Comparison of ENCODE assay signal across 8 mouse cellular contexts in the genomic region with DNA sequence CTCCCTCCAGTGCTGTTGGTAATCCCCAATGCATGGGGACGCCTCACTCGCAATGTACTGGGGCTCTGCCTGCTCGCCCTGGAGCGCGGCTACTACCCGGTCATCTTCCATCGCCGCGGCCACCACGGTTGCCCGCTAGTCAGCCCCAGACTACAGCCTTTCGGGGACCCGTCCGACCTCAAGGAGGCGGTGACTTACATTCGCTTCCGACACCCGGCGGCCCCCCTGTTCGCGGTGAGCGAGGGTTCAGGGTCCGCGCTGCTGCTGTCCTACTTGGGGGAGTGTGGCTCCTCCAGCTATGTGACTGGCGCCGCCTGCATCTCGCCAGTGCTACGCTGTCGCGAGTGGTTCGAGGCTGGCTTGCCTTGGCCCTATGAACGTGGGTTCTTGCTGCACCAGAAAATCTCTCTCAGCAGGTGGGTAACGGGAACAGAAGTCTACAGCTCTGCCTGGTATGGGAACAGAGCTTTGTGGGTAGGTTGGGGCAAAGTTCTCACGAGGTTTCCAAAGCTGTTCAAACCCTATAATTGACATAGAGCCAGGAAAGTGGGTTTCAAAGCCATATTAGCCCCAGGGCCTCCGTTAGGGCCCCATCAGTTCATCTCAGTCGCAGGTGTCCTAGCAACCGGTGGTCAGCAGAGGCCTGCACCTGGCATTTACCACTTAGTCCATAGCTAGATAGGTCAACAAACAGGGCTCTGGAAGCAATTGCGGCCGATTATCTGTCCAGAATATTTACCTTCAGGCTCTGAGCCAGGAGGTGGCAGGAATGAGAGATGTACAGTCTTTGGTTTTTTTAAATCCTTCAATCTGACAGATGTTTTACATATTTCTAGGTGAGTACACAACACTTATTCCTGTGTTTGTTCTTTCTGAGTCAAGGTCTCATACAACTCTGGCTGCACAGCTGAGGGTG. TPM values are rescaled to one million over a fixed set of nuclear protein-coding genes. Genes with fewer than 3 reads are reported as not detected.
DNase-seq lines count a peak whose midpoint lies in the region; ATAC-seq and TF ChIP-seq lines count a peak whose summit lies in the region.

Gene Trp53i13, minus strand, starts transcription at position 344 of the 916 bp plus-strand sequence.

- H3K4me2 ChIP-seq in forebrain, embryonic 11.5 days (ENCODE audit: low read depth, low read length, severe bottlenecking), result peak within 1 kb of the TSS; percentile 92
- peak within 1 kb of the TSS; percentile 98 for H3K4me2 ChIP-seq in intestine, embryonic 15.5 days (replicated peaks)
- H3K4me2 ChIP-seq in midbrain, embryonic 12.5 days (replicated peaks), result peak within 1 kb of the TSS; percentile 93

- 5% methylated on average over 39 of the region's 39 CpGs for WGBS in forebrain, embryonic 11.5 days
- 9% methylated on average over 39 of the region's 39 CpGs for WGBS in intestine, embryonic 15.5 days
- WGBS in midbrain, embryonic 12.5 days, result 6% methylated on average over 39 of the region's 39 CpGs

- DNase-seq in embryo, embryonic 10.5 days (ENCODE audit: low spot score), result peak; percentile 39
- DNase-seq in embryo, embryonic 9.5 days (ENCODE audit: extremely low spot score), result no peak
- DNase-seq in ES-E14 (ENCODE audit: low read depth, low spot score) (no peak), adipocyte (ENCODE audit: low spot score) (no peak)
- DNase-seq in forebrain, embryonic 11.5 days (ENCODE audit: low spot score), result no peak
- DNase-seq in left cerebral cortex, postnatal 4 days, result no peak

- peaks cover 2 to 10% of the 10 kb centered on the region in 2 experiments for H3K4me1 ChIP-seq in ES-E14 (ENCODE audit: control insufficient read depth in 2 of 2, insufficient read depth in 2 of 2, low read length in 2 of 2, poor library complexity in 1 of 2)
- H3K4me1 ChIP-seq in forebrain, embryonic 11.5 days (replicated peaks; ENCODE audit: control insufficient read depth, insufficient read depth, low read length), result peaks cover 26% of the 10 kb centered on the region
- peaks cover 30% of the 10 kb centered on the region for H3K4me1 ChIP-seq in intestine, embryonic 15.5 days (replicated peaks)
- peaks cover 54% of the 10 kb centered on the region for H3K4me1 ChIP-seq in midbrain, embryonic 12.5 days

- peaks cover 9% of the 10 kb centered on the region for H3K27me3 ChIP-seq in forebrain, embryonic 11.5 days (ENCODE audit: control insufficient read depth, insufficient read depth, low read length)
- H3K27me3 ChIP-seq in intestine, embryonic 15.5 days (replicated peaks), result peaks cover 8% of the 10 kb centered on the region; the same call in 1 of the 2 replicates
- peaks cover 53% of the 10 kb centered on the region for H3K27me3 ChIP-seq in midbrain, embryonic 12.5 days

- no peaks in the 10 kb centered on the region for H3K36me3 ChIP-seq in ES-E14 (ENCODE audit: control insufficient read depth, insufficient read depth, low read length, poor library complexity, severe bottlenecking)
- H3K36me3 ChIP-seq in forebrain, embryonic 11.5 days (ENCODE audit: control insufficient read depth, insufficient read depth, low read length), result no peaks in the 10 kb centered on the region
- H3K36me3 ChIP-seq in intestine, embryonic 15.5 days, result no peaks in the 10 kb centered on the region
- no peaks in the 10 kb centered on the region for H3K36me3 ChIP-seq in midbrain, embryonic 12.5 days

- intact Hi-C loops in left cerebral cortex, postnatal 4 days (cut with DNase I), result no loop called here

- H3K4me3 ChIP-seq in ES-E14 (ENCODE audit: insufficient read depth in 1 of 2, low read depth in 1 of 2, low read length in 2 of 2, poor library complexity in 1 of 2, severe bottlenecking in 1 of 2), result peak within 1 kb of the TSS; percentile 66 to 69
- H3K4me3 ChIP-seq in forebrain, embryonic 11.5 days (ENCODE audit: low read depth, low read length), result peak within 1 kb of the TSS; percentile 44
- H3K4me3 ChIP-seq in intestine, embryonic 15.5 days (replicated peaks), result peak within 1 kb of the TSS; percentile 51
- peak within 1 kb of the TSS; percentile 62 for H3K4me3 ChIP-seq in midbrain, embryonic 12.5 days

- in situ Hi-C loops in ES-E14 (cut with MboI; ENCODE audit: low sequenced_read_pairs in 2 of 2, unreplicated experiment in 2 of 2), result no loop called here

- peak; percentile 3; the same call in 1 of the 2 replicates for ATAC-seq in forebrain, embryonic 11.5 days (replicated peaks; ENCODE audit: low FRiP score)
- no peak for ATAC-seq in intestine, embryonic 15.5 days
- ATAC-seq in midbrain, embryonic 12.5 days (ENCODE audit: low FRiP score, low read depth), result peak; percentile 3; the same call in 1 of the 2 replicates

- H3K9me3 ChIP-seq in ES-E14 (ENCODE audit: control insufficient read depth, insufficient read depth, low read depth, low read length), result no peaks in the 10 kb centered on the region
- H3K9me3 ChIP-seq in forebrain, embryonic 11.5 days (ENCODE audit: control insufficient read depth, low read length), result no peaks in the 10 kb centered on the region
- H3K9me3 ChIP-seq in intestine, embryonic 15.5 days, result no peaks in the 10 kb centered on the region
- no peaks in the 10 kb centered on the region for H3K9me3 ChIP-seq in midbrain, embryonic 12.5 days

- no peak within 1 kb of the TSS for H3K27ac ChIP-seq in ES-E14 (ENCODE audit: insufficient read depth, low read depth, low read length, poor library complexity, severe bottlenecking)
- no peak within 1 kb of the TSS for H3K27ac ChIP-seq in forebrain, embryonic 11.5 days (ENCODE audit: low read depth, low read length)
- H3K27ac ChIP-seq in intestine, embryonic 15.5 days, result peak within 1 kb of the TSS; percentile 29; the same call in 1 of the 2 replicates
- peak within 1 kb of the TSS; percentile 36; the same call in 1 of the 2 replicates for H3K27ac ChIP-seq in midbrain, embryonic 12.5 days (replicated peaks)

- H3K9ac ChIP-seq in ES-E14 (ENCODE audit: insufficient read depth, low read depth, low read length, poor library complexity, severe bottlenecking), result peak within 1 kb of the TSS; percentile 34
- H3K9ac ChIP-seq in forebrain, embryonic 11.5 days (ENCODE audit: low read length), result peak within 1 kb of the TSS; percentile 57
- H3K9ac ChIP-seq in intestine, embryonic 15.5 days, result peak within 1 kb of the TSS; percentile 62
- H3K9ac ChIP-seq in midbrain, embryonic 12.5 days (replicated peaks), result peak within 1 kb of the TSS; percentile 60

TF ChIP-seq in ES-E14, 5 proteins besides CTCF, POLR2A, EP300 and RAD21:
- TF ChIP-seq HCFC1 (IDR thresholded peaks at IDR 0.05; ENCODE audit: borderline replicate concordance, insufficient read depth, low read length) (no peak), MAFK (IDR thresholded peaks at IDR 0.05; ENCODE audit: insufficient read depth, low read depth, low read length) (no peak), CHD2 (IDR thresholded peaks at IDR 0.05; ENCODE audit: low read depth, low read length) (no peak), ZC3H11A (IDR thresholded peaks at IDR 0.05; ENCODE audit: borderline replicate concordance, low read depth, low read length) (no peak), ZNF384 (IDR thresholded peaks at IDR 0.05; ENCODE audit: low read depth, low read length) (no peak)

RNA-seq across cellular contexts. Expression of gene Trp53i13, which starts in this region (rescaled TPM):
- total RNA-seq in ES-E14 (2012; rRNA removed), result 18.4 and 23.5 TPM in 2 replicates
- 32.2 and 35.8 TPM in 2 replicates for polyA plus RNA-seq in forebrain, embryonic 11.5 days (2014; fragmentation: Nextera tagmentation; extraction: Ambion mirVana)
- polyA plus RNA-seq in intestine, embryonic 15.5 days (2015; fragmentation: Nextera tagmentation; extraction: Ambion mirVana), result 28.5 and 29.1 TPM in 2 replicates
- 28.8 and 31.3 TPM in 2 replicates for polyA plus RNA-seq in midbrain, embryonic 12.5 days (2016; fragmentation: Nextera tagmentation; extraction: Ambion mirVana)
- 1 to 10 TPM; 5.8 TPM for total RNA-seq in left cerebral cortex, postnatal 4 days (2021)

Comparison
In these comparisons a context has a peak if more than half of its experiments do, and no peak if none do; other contexts are left out.
1. H3K27ac ChIP-seq: peak in intestine, embryonic 15.5 days (single experiment) and midbrain, embryonic 12.5 days (single experiment); none in ES-E14 (single experiment) and forebrain, embryonic 11.5 days (single experiment).
2. Peak in every context shown above with its lines, with median percentiles within 50 percentile points of each other: H3K4me3 ChIP-seq, H3K9ac ChIP-seq and H3K4me2 ChIP-seq.